Mouse (Mus musculus): Measurements from ENCODE around the gene Rgn.

Rgn gene

GRCm38 (mm10) chrX:20549532-20549931, at the start of gene Rgn:
Gene Rgn (plus strand): TSS chrX:20549787.
- no peak for DNase-seq

GRCm38 (mm10) chrX:20520290-20520939, 29.2 kb upstream of the Rgn start:
- no peak for DNase-seq

GRCm38 (mm10) chrX:20521578-20521977, 28.0 kb upstream of the Rgn start:
- DNase-seq: no peak

- no peak for DNase-seq
These were observed 17.0 kb upstream of the Rgn start for GRCm38 (mm10) chrX:20532621-20533020.

GRCm38 (mm10) chrX:20543867-20544266, 5.7 kb upstream of the Rgn start:
- DNase-seq: no peak

- peak; percentile 16 for DNase-seq
These were observed 2.0 kb upstream of the Rgn start for GRCm38 (mm10) chrX:20547609-20548008.

GRCm38 (mm10) chrX:20548011-20548879, 1.3 kb upstream of the Rgn start:
- DNase-seq: peak; percentile 10

GRCm38 (mm10) chrX:20548880-20549440, 627 bp upstream of the Rgn start:
- DNase-seq: no peak

GRCm38 (mm10) chrX:20552199-20552598, 2.6 kb downstream of the Rgn start:
- DNase-seq: no peak

GRCm38 (mm10) chrX:20561846-20562245, 12.3 kb downstream of the Rgn start:
- no peak for DNase-seq

- no peak for DNase-seq
These were observed 14.4 kb downstream of the Rgn start for GRCm38 (mm10) chrX:20563941-20564340.

GRCm38 (mm10) chrX:20571024-20571423, 21.4 kb downstream of the Rgn start:
- no peak for DNase-seq

GRCm38 (mm10) chrX:20572683-20573082, 23.1 kb downstream of the Rgn start:
- DNase-seq: no peak

- DNase-seq: no peak
These were observed 24.3 kb downstream of the Rgn start for GRCm38 (mm10) chrX:20573927-20574326.

- peak; percentile 2 for DNase-seq
These were observed 38.4 kb downstream of the Rgn start for GRCm38 (mm10) chrX:20587968-20588367.

- DNase-seq: no peak
These were observed 58.9 kb downstream of the Rgn start for GRCm38 (mm10) chrX:20608500-20608899.
